Mouse (Mus musculus) C2C12 (cell line): ENCODE results near the gene Rnps1.

Experiments
- CTCF ChIP-seq: IDR thresholded peaks from one replicate; pipeline ENCODE4 v1.5.1; 2011; ENCODE audit not compliant: control insufficient read depth, insufficient read depth, insufficient read length
- MYOD1 ChIP-seq: IDR thresholded peaks from one replicate; pipeline ENCODE4 v1.6.1; 2011; ENCODE audit warnings: low read depth; ENCODE audit not compliant: control insufficient read depth, insufficient read length

DNA sequence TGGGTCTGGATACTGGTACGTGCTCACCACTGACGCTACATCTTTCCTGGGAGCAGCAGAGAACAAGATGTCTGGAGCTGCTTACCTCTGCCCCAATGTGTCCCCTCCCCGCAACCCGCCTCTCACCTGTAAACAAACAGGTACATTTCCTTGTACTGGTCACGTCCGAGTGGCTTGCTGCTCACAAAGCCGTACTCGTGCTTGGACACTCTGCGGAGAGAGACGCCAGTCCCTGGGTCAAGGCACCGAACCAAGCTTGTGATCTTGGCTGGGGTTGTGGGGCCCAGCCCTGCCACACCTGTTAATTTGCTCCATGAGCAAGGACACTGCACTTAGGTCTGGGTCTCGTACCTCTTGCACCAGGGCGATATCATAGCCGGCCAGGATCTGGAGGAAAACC lies 27.7 kb downstream of the Rnps1 start:
- no peak for TF ChIP-seq MYOD1
- no peak for TF ChIP-seq CTCF
